Mouse (Mus musculus) stomach, embryonic 16.5 days (tissue): ENCODE measurements at regions not wholly inside any gene's neighbourhood (a gene's known extent, or its start where the extent isn't known, plus 50 kb on each side); places are given as distances from the start of the nearest gene placed in this dataset.
"Not testable (repeated sequence)": the region's sequence is repeated elsewhere in the genome, so short reads cannot be mapped to it uniquely, and the experiment has no call there.

ENCODE experiments used
- ATAC-seq: fragments of 200-750 bp; cut with Nextera tagmentation; 2 replicates; pipeline ENCODE4 v1.8.0; 2017; ENCODE audit warnings: moderate number of reproducible peaks, moderate TSS enrichment; ENCODE audit not compliant: insufficient read depth, low FRiP score
- H3K27ac ChIP-seq: fragments of 300-500 bp; sonication (generic); 2 replicates; pipeline ENCODE4 v1.5.1; 2014; ENCODE audit warnings: low read length
- H3K27me3 ChIP-seq: fragments of 300-500 bp; sonication (generic); 2 replicates; pipeline ENCODE4 v1.6.1; 2014; ENCODE audit warnings: low read length, control low read depth, mixed read lengths; ENCODE audit not compliant: control insufficient read depth, insufficient read depth
- H3K36me3 ChIP-seq: fragments of 300-500 bp; sonication (generic); 2 replicates; pipeline ENCODE4 v1.6.1; 2014; ENCODE audit warnings: low read length; ENCODE audit not compliant: control insufficient read depth, insufficient read depth
- H3K4me1 ChIP-seq: fragments of 300-500 bp; sonication (generic); 2 replicates; pipeline ENCODE4 v1.6.1; 2014; ENCODE audit warnings: low read length, control low read depth, mixed read lengths; ENCODE audit not compliant: control insufficient read depth, insufficient read depth
- H3K4me2 ChIP-seq: fragments of 300-500 bp; sonication (generic); 2 replicates; pipeline ENCODE4 v1.6.1; 2014; ENCODE audit warnings: low read depth, low read length, mixed read lengths
- H3K4me3 ChIP-seq: fragments of 300-500 bp; sonication (generic); replicated peaks from 2 replicates; pipeline ENCODE4 v1.5.1; 2014; ENCODE audit warnings: mild to moderate bottlenecking, low read length
- H3K9ac ChIP-seq: fragments of 300-500 bp; sonication (generic); 2 replicates; pipeline ENCODE4 v1.6.1; 2014; ENCODE audit warnings: low read length
- H3K9me3 ChIP-seq: fragments of 300-500 bp; sonication (generic); replicated peaks from 2 replicates; pipeline ENCODE4 v1.6.1; 2016; ENCODE audit warnings: low read length, control low read depth; ENCODE audit not compliant: control insufficient read depth
- WGBS: fragments of 180-500 bp; shearing (Covaris S2); extraction: QIAGEN DNeasy Blood & Tissue Kit; methylation state at CpG from one replicate; pipeline ENCODE4 v1.1.7; 2014; 5-methylcytosine and 5-hydroxymethylcytosine counted together

DNA sequence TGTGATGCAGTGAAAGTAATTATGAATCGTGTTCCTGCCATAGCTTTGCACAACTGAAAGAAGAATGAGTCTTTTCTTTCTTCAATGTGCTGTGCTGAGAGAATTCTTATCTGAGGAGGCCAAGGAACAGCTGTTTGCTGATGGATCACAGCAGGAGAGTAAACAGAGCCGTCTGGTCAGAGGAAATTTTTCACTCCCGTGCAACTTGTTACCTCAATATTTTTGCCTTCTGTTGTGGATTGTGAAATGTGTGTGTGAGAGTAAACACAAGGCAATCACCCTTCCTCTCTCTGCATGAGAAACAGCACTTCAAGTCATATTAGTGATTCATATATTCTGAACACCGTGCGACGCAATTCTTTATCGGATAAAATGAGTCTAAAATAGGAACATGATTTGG lies 171.9 kb downstream of the Epm2a start:
- H3K36me3 ChIP-seq = no peaks in the 10 kb centered on the region
- no peak overlapping the region for H3K27ac ChIP-seq
- no peak overlapping the region for H3K4me3 ChIP-seq
- H3K9ac ChIP-seq = no peak overlapping the region
- no peaks in the 10 kb centered on the region for H3K9me3 ChIP-seq
- H3K4me1 ChIP-seq = no peaks in the 10 kb centered on the region
- ATAC-seq = no peak
- H3K27me3 ChIP-seq = no peaks in the 10 kb centered on the region
- no peak overlapping the region for H3K4me2 ChIP-seq
- whole genome bisulfite sequencing = 23% methylated on average over 7 of the region's 7 CpGs

GRCm38 (mm10) chr10:11517122-11517521 lies 173.9 kb downstream of the Epm2a start:
- 58% methylated on average over 2 of the region's 2 CpGs for WGBS
- no peak for ATAC-seq
- H3K4me2 ChIP-seq = no peak overlapping the region
- no peak overlapping the region for H3K4me3 ChIP-seq
- no peaks in the 10 kb centered on the region for H3K27me3 ChIP-seq
- no peaks in the 10 kb centered on the region for H3K36me3 ChIP-seq
- no peaks in the 10 kb centered on the region for H3K4me1 ChIP-seq
- H3K9ac ChIP-seq = no peak overlapping the region
- no peak overlapping the region for H3K27ac ChIP-seq
- no peaks in the 10 kb centered on the region for H3K9me3 ChIP-seq

GRCm38 (mm10) chr10:11531343-11531742 lies 188.1 kb downstream of the Epm2a start:
- no peak overlapping the region for H3K27ac ChIP-seq

DNA sequence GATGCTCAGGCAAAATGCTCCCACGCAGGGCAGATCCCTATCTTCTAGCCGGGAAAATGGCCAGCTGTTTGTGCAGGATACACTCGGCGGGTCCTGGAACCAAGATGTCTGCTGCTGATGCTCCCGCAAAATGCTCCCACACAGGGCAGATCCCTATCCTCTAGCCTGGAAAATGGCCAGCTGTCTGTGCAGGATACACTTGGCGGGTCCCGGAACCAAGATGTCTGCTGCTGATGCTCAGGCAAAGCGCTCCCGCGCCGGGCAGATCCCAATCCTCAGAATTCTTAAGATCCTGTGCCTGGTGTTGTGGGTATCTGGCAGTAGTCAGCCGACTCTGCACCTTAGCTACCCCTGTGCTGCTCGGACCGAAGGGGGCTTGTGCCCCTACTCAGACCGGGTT lies 212.2 kb downstream of the Epm2a start:
- not testable (repeated sequence) for H3K4me1 ChIP-seq, H3K27me3 ChIP-seq, H3K36me3 ChIP-seq, H3K9ac ChIP-seq, H3K27ac ChIP-seq, H3K9me3 ChIP-seq, ATAC-seq, H3K4me3 ChIP-seq, H3K4me2 ChIP-seq
- WGBS = 90% methylated on average over 15 of the region's 15 CpGs

More at GRCm38 (mm10) chr10:11531343-11531742, 188.1 kb downstream of the Epm2a start:
- no peaks in the 10 kb centered on the region for H3K4me1 ChIP-seq
- H3K4me2 ChIP-seq = no peak overlapping the region
- H3K4me3 ChIP-seq = no peak overlapping the region
- H3K9ac ChIP-seq = no peak overlapping the region
- WGBS = 77% methylated on average over 1 of the region's 1 CpGs
- H3K9me3 ChIP-seq = no peaks in the 10 kb centered on the region
- H3K27me3 ChIP-seq = no peaks in the 10 kb centered on the region
- H3K36me3 ChIP-seq = no peaks in the 10 kb centered on the region
- ATAC-seq = no peak

GRCm38 (mm10) chr10:11570523-11571055 lies 227.4 kb downstream of the Epm2a start:
- no peak overlapping the region for H3K9ac ChIP-seq
- ATAC-seq = no peak
- no peaks in the 10 kb centered on the region for H3K36me3 ChIP-seq
- H3K4me2 ChIP-seq = no peak overlapping the region
- H3K4me1 ChIP-seq = no peaks in the 10 kb centered on the region
- no peaks in the 10 kb centered on the region for H3K27me3 ChIP-seq
- no peak overlapping the region for H3K4me3 ChIP-seq
- H3K27ac ChIP-seq = no peak overlapping the region
- no peaks in the 10 kb centered on the region for H3K9me3 ChIP-seq
- 57% methylated on average over 4 of the region's 4 CpGs for WGBS

DNA sequence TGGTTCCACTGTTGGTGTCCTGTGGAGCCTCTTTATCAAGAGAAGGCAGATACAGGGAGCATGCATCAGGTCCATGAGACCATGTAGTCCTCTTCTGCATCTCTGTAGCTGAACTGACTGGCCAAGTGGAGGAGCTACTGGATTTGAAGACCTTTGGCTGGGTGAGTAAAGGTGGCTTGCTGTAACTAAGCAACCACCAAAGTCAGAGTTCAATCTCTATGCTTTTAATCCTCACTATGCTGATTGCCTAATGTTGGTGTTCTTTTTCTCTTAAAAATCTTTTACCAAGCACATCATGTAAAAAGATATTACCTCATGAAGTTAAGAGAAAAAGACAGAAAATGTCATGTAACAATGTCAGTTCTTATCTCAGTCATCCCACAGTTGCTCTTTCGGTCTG lies 265.2 kb downstream of the Epm2a start:
- Histone ChIP-seq H3K4me2 (no peak overlapping the region), H3K27ac (no peak overlapping the region), H3K9me3 (no peaks in the 10 kb centered on the region), H3K4me1 (no peaks in the 10 kb centered on the region), H3K36me3 (no peaks in the 10 kb centered on the region), H3K27me3 (no peaks in the 10 kb centered on the region), H3K4me3 (no peak overlapping the region), H3K9ac (no peak overlapping the region)
- no peak for ATAC-seq
- 91% methylated on average over 1 of the region's 1 CpGs for WGBS

- not testable (repeated sequence) for H3K27ac ChIP-seq, H3K9me3 ChIP-seq, ATAC-seq, H3K9ac ChIP-seq, H3K4me1 ChIP-seq, H3K27me3 ChIP-seq, H3K36me3 ChIP-seq, H3K4me3 ChIP-seq, H3K4me2 ChIP-seq
- 95% methylated on average over 15 of the region's 20 CpGs for WGBS
Observed at GRCm38 (mm10) chr10:11609092-11609491, 265.9 kb downstream of the Epm2a start.

GRCm38 (mm10) chr10:11648151-11648550 lies 304.9 kb downstream of the Epm2a start:
- no peaks in the 10 kb centered on the region for H3K4me1 ChIP-seq
- WGBS = 88% methylated on average over 1 of the region's 1 CpGs
- H3K27me3 ChIP-seq = no peaks in the 10 kb centered on the region
- ATAC-seq = no peak
- H3K9me3 ChIP-seq = no peaks in the 10 kb centered on the region
- H3K27ac ChIP-seq = no peak overlapping the region
- no peak overlapping the region for H3K4me2 ChIP-seq
- no peak overlapping the region for H3K4me3 ChIP-seq
- no peak overlapping the region for H3K9ac ChIP-seq
- no peaks in the 10 kb centered on the region for H3K36me3 ChIP-seq

GRCm38 (mm10) chr10:11660056-11660770 lies 317.0 kb downstream of the Epm2a start:
- 0 out of 2 replicates have a peak, but pooled peaks cover 2% of the 10 kb centered on the region for H3K9me3 ChIP-seq
- H3K36me3 ChIP-seq = no peaks in the 10 kb centered on the region
- no peak for ATAC-seq
- 59% methylated on average over 1 of the region's 1 CpGs for WGBS
- no peak overlapping the region for H3K4me3 ChIP-seq
- no peak overlapping the region for H3K4me2 ChIP-seq
- no peaks in the 10 kb centered on the region for H3K27me3 ChIP-seq
- H3K27ac ChIP-seq = no peak overlapping the region
- no peaks in the 10 kb centered on the region for H3K4me1 ChIP-seq
- no peak overlapping the region for H3K9ac ChIP-seq
